Mouse (Mus musculus) hematopoietic stem cell, adult 5-6 weeks (primary cell): ENCODE data around the gene A1cf. TPM values are rescaled to one million over a fixed set of nuclear protein-coding genes. Genes with fewer than 3 reads are reported as not detected.

Experiments
- ATAC-seq, 2 experiments: fragments of 125-278 bp in 1 of 2; replicated peaks in 1 of 2; 2 replicates each; pipeline ENCODE4 v1.8.0; 2016 to 2017; ENCODE audit warnings: inconsistent platforms in 2 of 2, mild to moderate bottlenecking in 2 of 2, moderate number of reproducible peaks in 2 of 2, low read depth in 1 of 2, moderate TSS enrichment in 1 of 2; ENCODE audit not compliant: low FRiP score in 2 of 2, poor library complexity in 2 of 2, severe bottlenecking in 2 of 2, insufficient read depth in 1 of 2, low TSS enrichment in 1 of 2
- total RNA-seq: library from RNA; stranded (forward); fragments of 172-1452, 232-1000 nt; gene quantifications from 2 replicates; pipeline ENCODE4 v1.2.3, GENCODE M21; 2017

A1cf gene
- total RNA-seq, 1 experiment from 2014 or later = 4.1 TPM

GRCm38 (mm10) chr19:31920357-31920756 is 51.8 kb downstream of the A1cf start:
- no peak for ATAC-seq

GRCm38 (mm10) chr19:31921852-31922251 is 53.3 kb downstream of the A1cf start:
- no peak for ATAC-seq

GRCm38 (mm10) chr19:31923615-31924352 is 55.2 kb downstream of the A1cf start:
- no peak for ATAC-seq

- ATAC-seq = peak in 1 of 2 experiments; percentile 48; a peak in 1 of 4 replicates
These were observed 82.4 kb downstream of the A1cf start for GRCm38 (mm10) chr19:31950793-31951489.

- ATAC-seq = no peak
These were observed 85.2 kb downstream of the A1cf start for GRCm38 (mm10) chr19:31953799-31954198.

- ATAC-seq = no peak
These were observed 85.7 kb downstream of the A1cf start for GRCm38 (mm10) chr19:31954267-31954666.

- no peak for ATAC-seq
These were observed 86.1 kb downstream of the A1cf start for GRCm38 (mm10) chr19:31954696-31955095.

- peak; percentile 67 to 71 for ATAC-seq
These were observed 87.8 kb downstream of the A1cf start for GRCm38 (mm10) chr19:31956359-31956758.

GRCm38 (mm10) chr19:31960434-31960833 is 91.9 kb downstream of the A1cf start:
- ATAC-seq = no peak

- peak; percentile 17 to 69; a peak in 2 of 4 replicates for ATAC-seq
These were observed 94.6 kb downstream of the A1cf start for GRCm38 (mm10) chr19:31963147-31963546.

GRCm38 (mm10) chr19:31967933-31968532 is 99.5 kb downstream of the A1cf start:
- peak; percentile 43 to 66; a peak in 3 of 4 replicates for ATAC-seq

- no peak for ATAC-seq
These were observed 102.8 kb downstream of the A1cf start for GRCm38 (mm10) chr19:31971405-31971804.

GRCm38 (mm10) chr19:31971998-31972397 is 103.4 kb downstream of the A1cf start:
- ATAC-seq = peak; percentile 89 to 91

- ATAC-seq = peak; percentile 22 to 77; a peak in 1 of 4 replicates
These were observed 107.3 kb downstream of the A1cf start for GRCm38 (mm10) chr19:31975882-31976281.

GRCm38 (mm10) chr19:31991057-31991456 is 122.5 kb downstream of the A1cf start:
- ATAC-seq = no peak

- no peak for ATAC-seq
These were observed 128.4 kb downstream of the A1cf start for GRCm38 (mm10) chr19:31996916-31997315.
